Mouse (Mus musculus): ENCODE results near the gene Arf3.

DNA sequence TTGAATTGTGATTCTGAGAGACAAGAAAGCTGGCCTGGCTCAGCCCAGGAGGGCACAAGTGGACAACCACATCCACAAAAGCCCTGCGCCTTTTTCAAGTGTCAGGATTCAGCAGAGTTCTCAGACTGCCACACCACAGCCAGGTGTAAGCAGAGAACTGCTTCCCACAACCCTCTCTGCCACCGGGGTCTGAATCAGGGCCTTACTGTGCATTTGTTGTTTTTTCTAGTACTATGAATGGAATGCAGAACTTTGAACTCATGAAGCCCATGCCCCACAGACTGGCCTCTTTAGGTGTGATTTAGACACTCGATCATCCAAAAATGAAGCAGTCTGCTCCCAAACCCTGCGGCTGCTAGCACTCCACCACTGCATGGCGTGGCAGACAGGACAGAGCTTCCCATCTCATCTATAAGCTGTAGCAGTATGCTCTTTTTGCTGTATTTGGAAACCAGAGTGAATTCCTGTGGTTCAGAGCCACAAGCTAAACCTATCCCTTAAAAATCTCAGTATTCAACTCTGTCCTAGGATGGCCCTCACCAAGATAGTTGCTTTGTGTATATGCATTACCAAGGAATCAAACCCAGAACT lies 28.9 kb downstream of the Arf3 start:
- TF ChIP-seq TCF12 (IDR thresholded peaks at IDR 0.05; ENCODE audit: low read depth, low read length) (no peak), E2F4 (IDR thresholded peaks at IDR 0.05; ENCODE audit: borderline replicate concordance, low read depth, low read length) (no peak), POLR2A (IDR thresholded peaks at IDR 0.05; ENCODE audit: control insufficient read depth in 1 of 2, insufficient read depth in 1 of 2, low read depth in 1 of 2, low read length in 2 of 2, poor library complexity in 1 of 2) (no peak), HCFC1 (IDR thresholded peaks at IDR 0.05; ENCODE audit: low read depth, low read length) (no peak), MAFK (IDR thresholded peaks at IDR 0.05; ENCODE audit: borderline replicate concordance, low read depth, low read length) (no peak), GATA1 (IDR thresholded peaks at IDR 0.05; ENCODE audit: low read depth, low read length) (no peak), ZC3H11A (IDR thresholded peaks at IDR 0.05; ENCODE audit: low read depth, low read length) (no peak), CTCF (IDR thresholded peaks at IDR 0.05 in 2 of 3, conservative IDR thresholded peaks at IDR 0.05 in 1 of 3; ENCODE audit: control insufficient read depth in 1 of 3, insufficient read depth in 1 of 3, low read depth in 2 of 3, low read length in 3 of 3, poor library complexity in 1 of 3, severe bottlenecking in 1 of 3) (no peak), ETS1 (IDR thresholded peaks at IDR 0.05; ENCODE audit: low read depth, low read length) (no peak), CHD1 (IDR thresholded peaks at IDR 0.05; ENCODE audit: low read depth, low read length) (no peak)

All from MEL (cell line).